Mouse (Mus musculus): Measurements from ENCODE around the gene Mapk1. TPM values are rescaled to one million over a fixed set of nuclear protein-coding genes. Genes with fewer than 3 reads are reported as not detected.
"Not testable (repeated sequence)": the region's sequence is repeated elsewhere in the genome, so short reads cannot be mapped to it uniquely, and the experiment has no call there.

Gene Mapk1
- 100 to 1,000 TPM in 1 of 4 experiments, 10 to 100 TPM in 3; 85.8 to 100 (median 93.0) TPM for total RNA-seq (2022)

- DNase-seq (ENCODE audit: low spot score in 2 of 2), result peak; percentile 92 to 93
Observed at GRCm38 (mm10) chr16:16983131-16983533, at the start of gene Mapk1. Mapk1 (plus strand) TSS chr16:16983382.

GRCm38 (mm10) chr16:16939543-16939942 lies 43.6 kb upstream of the Mapk1 start:
- DNase-seq (ENCODE audit: low spot score in 2 of 2), result no peak

- no peak for DNase-seq (ENCODE audit: low spot score in 2 of 2)
Observed at GRCm38 (mm10) chr16:16941078-16941477, 42.1 kb upstream of the Mapk1 start.

GRCm38 (mm10) chr16:16958575-16958974 lies 24.6 kb upstream of the Mapk1 start:
- no peak for DNase-seq (ENCODE audit: low spot score in 2 of 2)

GRCm38 (mm10) chr16:16959907-16960306 lies 23.3 kb upstream of the Mapk1 start:
- DNase-seq (ENCODE audit: low spot score in 2 of 2), result no peak

GRCm38 (mm10) chr16:16965149-16965548 lies 18.0 kb upstream of the Mapk1 start:
- no peak for DNase-seq (ENCODE audit: low spot score in 2 of 2)

GRCm38 (mm10) chr16:16966290-16966689 lies 16.9 kb upstream of the Mapk1 start:
- DNase-seq (ENCODE audit: low spot score in 2 of 2), result no peak

GRCm38 (mm10) chr16:16978061-16978460 lies 5.1 kb upstream of the Mapk1 start:
- DNase-seq (ENCODE audit: low spot score in 2 of 2), result no peak

GRCm38 (mm10) chr16:16978765-16979164 lies 4.4 kb upstream of the Mapk1 start:
- no peak for DNase-seq (ENCODE audit: low spot score in 2 of 2)

GRCm38 (mm10) chr16:16982636-16983035 lies 546 bp upstream of the Mapk1 start:
- no peak for DNase-seq (ENCODE audit: low spot score in 2 of 2)

- DNase-seq (ENCODE audit: low spot score in 2 of 2), result peak; percentile 15 to 25
Observed at GRCm38 (mm10) chr16:16983534-16984422, 596 bp downstream of the Mapk1 start.

- DNase-seq (ENCODE audit: low spot score in 2 of 2), result no peak
Observed at GRCm38 (mm10) chr16:16984423-16984941, 1.3 kb downstream of the Mapk1 start.

- DNase-seq (ENCODE audit: low spot score in 2 of 2), result no peak
Observed at GRCm38 (mm10) chr16:16987248-16987647, 4.1 kb downstream of the Mapk1 start.

GRCm38 (mm10) chr16:16988842-16989241 lies 5.7 kb downstream of the Mapk1 start:
- no peak for DNase-seq (ENCODE audit: low spot score in 2 of 2)

GRCm38 (mm10) chr16:16990021-16990420 lies 6.8 kb downstream of the Mapk1 start:
- no peak for DNase-seq (ENCODE audit: low spot score in 2 of 2)

- no peak for DNase-seq (ENCODE audit: low spot score in 2 of 2)
Observed at GRCm38 (mm10) chr16:16994426-16995052, 11.4 kb downstream of the Mapk1 start.

- not testable (repeated sequence) for DNase-seq (ENCODE audit: low spot score in 2 of 2)
Observed at GRCm38 (mm10) chr16:16996121-16996729, 13.0 kb downstream of the Mapk1 start.

GRCm38 (mm10) chr16:17001109-17001508 lies 17.9 kb downstream of the Mapk1 start:
- no peak for DNase-seq (ENCODE audit: low spot score in 2 of 2)

GRCm38 (mm10) chr16:17007070-17007469 lies 23.9 kb downstream of the Mapk1 start:
- no peak for DNase-seq (ENCODE audit: low spot score in 2 of 2)

- no peak for DNase-seq (ENCODE audit: low spot score in 2 of 2)
Observed at GRCm38 (mm10) chr16:17010036-17010435, 26.9 kb downstream of the Mapk1 start.

- DNase-seq (ENCODE audit: low spot score in 2 of 2), result no peak
Observed at GRCm38 (mm10) chr16:17012583-17012982, 29.4 kb downstream of the Mapk1 start.

Measured in gastrocnemius, adult 8-10 months (tissue).